Mouse (Mus musculus) adrenal gland, adult 18-20 months (tissue): ENCODE results near the gene Mthfr. TPM values are rescaled to one million over a fixed set of nuclear protein-coding genes. Genes with fewer than 3 reads are reported as not detected.
A peak's percentile ranks its signal among the peaks of the same experiment; 100 is the strongest.
"Not testable (repeated sequence)": the region's sequence is repeated elsewhere in the genome, so short reads cannot be mapped to it uniquely, and the experiment has no call there.

ENCODE experiments used
- DNase-seq, 2 experiments: peaks; one replicate each; pipeline ENCODE4 v3.0.0; 2021 to 2022; ENCODE audit warnings: low spot score in 2 of 2
- total RNA-seq, 2 experiments: library from RNA; stranded (reverse); gene quantifications; 1 replicate in 1 of 2; 2 replicates in 1 of 2; pipeline ENCODE4 v1.2.3; 2021

The Mthfr gene
- total RNA-seq, 2 experiments from 2014 or later, result 33.8 to 37.7 TPM

DNA sequence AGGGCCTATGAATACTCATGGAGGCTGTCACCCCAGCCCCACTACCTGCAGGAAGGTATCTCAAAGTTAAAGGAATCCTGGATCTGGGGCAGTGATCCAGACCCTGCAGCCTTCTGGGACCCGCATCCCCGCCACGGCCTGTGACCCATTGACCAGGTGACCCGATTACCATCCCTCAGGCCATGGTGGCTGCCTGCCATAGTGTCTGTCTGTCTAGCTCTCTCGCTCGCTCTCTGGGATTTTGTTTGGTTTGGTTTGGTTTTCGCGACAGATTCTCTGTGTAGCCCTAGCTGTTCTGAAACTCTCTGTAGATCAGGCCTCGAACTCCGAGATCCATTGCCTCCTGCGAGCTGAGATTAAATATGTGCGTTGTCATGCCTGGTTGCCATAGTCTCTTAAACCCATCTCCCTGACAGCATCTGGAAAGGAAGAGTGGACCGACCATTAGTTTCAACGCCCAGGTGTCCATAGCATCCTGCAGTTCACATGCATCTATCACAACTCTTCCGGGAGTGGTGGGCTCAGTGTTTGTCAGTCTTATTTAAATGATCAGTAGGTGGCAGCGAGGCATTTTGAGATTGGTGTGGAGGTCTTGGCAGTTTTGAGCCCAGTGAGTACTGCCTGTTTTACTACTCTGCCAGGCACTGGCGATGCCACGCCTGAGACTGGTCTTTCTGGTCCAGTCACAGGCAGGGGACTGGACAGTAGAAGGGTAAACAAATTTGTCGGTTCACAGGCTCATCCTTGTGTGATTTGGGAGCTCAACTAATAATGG is 564 bp downstream of the Mthfr start:
- DNase-seq, result no peak

DNA sequence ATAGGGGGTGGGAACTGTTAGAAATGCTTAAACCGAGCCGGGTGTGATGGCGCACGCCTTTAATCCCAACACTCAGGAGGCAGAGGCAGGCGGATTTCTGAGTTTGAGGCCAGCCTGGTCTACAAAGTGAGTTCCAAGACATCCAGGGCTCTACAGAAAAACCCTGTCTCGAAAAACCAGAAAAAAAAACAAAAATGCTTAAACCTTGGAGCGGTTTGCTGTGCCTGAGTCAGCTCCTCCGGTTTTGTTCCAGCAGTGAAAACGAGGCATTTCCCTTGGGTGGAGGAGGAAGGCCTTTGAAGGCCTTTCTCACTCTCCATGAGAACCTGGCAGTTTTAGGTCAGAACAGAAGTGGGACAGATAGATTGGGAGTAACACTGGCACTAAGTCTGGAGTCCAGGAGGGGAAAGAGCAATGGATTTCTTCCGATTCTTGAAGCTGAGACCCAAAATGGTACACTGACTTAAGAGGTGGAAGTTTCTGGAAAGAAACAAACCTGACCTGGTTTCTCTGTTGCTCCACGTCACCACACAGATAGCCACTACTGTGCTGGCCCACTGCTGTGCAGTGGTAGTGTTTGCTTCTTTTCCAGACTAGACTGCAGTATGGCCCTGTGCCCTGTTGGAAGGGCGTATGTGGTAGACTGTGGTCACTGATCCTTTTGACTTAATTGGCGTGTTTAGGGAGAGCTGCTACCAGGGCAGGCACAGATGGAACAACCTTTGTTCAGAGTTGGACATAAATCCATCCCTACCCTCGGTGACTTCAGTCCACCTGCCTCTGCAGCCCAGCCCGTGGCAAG is 1.4 kb downstream of the Mthfr start:
- no peak for DNase-seq

DNA sequence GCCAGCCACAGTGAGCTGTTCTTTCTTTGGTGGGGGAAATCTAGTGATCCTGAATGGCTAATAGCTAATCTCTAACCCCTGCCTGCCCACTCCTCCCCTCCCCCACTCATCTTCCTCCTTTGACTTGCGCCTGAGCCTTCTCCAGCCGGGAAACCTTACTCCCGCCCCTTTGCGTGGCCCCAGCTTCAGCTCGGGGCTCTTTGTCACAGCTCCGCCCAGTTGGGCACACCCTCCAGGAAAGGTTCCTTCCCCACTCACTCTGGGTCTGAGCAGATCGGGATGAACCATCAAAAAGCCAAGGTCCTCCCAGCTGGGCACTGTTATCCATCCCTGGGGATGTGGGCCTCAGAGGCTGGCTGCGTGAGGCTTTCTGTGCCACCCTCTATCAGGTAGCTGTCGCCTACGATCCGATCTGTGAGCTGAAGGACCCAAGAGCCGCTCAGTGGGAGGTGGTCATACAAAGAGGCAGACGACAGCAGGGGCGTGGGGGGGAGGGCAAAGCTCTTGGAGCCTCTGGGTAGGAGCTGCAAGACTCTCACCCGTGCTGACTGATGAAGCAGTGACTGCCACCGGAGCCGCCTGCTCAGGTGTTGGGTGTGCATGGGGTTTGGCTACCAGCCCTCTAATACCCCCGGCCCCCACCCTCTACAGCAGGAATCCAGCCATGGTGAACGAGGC is 2.2 kb downstream of the Mthfr start:
- DNase-seq, result peak; percentile 72 to 79

DNA sequence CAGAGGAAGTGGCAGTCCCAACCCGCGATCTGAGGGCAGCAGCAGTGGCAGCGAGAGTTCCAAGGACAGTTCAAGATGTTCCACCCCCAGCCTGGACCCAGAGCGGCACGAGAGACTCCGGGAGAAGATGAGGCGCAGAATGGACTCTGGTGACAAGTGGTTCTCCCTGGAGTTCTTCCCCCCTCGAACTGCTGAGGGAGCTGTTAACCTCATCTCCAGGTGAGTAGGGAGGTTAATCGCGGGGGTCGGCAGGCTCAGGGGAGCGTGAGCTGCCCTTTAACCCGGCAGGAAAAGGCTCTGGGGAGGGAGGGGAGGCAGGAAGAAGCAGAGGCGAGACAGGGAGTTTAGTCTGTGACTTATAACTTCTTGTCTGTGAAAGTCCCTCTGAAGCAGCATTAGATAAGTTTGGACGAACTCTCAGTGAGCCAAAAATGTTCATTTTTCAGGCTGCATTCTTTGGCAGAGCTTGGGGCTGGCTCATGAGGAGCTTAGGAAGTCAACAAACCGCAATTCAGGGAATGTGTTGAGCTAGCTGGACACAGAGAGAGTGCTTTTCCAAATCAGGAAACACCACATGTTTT is 2.8 kb downstream of the Mthfr start:
- peak; percentile 37 to 41 for DNase-seq

DNA sequence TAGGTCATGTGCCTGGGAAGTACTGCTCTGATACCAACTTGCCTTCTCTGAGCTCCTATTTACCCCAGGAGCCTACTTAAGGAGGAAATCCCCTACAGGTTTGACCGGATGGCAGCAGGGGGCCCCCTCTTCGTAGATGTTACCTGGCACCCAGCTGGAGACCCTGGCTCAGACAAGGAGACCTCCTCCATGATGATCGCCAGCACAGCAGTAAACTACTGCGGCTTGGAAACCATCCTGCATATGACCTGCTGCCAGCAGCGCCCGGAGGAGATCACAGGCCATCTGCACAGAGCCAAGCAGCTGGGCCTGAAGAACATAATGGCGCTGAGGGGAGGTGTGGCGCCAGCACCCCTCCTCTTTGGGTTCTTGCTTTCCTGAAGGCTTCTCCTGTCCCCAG is 4.5 kb downstream of the Mthfr start:
- DNase-seq, result not testable (repeated sequence)

DNA sequence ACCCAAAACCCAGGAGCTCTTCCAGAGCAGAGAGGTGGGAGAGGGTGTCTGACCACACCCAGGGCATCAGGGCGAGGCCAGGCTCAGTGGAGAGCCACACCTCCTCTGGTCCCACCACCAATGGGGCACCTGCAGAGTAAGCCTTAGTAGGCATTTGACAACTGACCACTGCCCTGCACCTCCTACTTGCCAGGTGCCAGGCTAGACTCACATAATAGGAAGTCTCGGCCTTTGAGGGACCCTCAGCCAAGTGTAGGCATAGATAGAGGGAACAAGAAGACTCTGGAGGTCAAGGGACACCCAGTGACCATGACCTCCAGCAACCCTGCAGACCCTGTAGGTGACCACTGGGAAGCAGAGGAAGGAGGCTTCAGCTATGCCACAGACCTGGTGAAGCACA is 5.2 kb downstream of the Mthfr start:
- no peak for DNase-seq

DNA sequence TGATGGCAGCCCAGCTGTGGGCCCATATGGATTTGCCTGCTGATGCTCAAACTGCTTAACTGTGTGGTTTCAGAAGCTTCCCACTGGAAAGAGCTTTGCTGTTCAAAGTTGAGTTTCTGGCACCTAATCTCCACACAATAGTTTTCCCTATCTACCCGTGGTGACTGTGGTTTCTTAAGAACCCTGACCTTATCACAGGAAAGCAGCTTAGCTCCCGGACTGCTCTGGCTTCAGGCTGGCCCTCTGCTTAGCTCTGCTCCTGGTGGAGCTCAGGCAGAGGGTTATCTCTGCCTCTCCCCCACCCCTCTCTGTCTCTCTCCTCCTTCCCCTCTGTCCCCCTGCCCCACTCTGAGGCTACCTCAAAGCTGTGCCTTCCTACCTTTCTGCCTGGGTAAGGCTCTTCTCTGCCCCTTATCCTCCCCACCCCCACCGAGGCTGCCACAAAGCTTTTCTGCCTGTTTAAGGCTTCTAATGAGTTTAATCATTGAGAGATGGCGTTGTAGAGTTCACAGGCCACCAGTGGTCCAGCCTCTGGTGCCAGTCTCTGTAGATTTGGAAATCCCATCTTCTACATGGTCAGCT is 7.7 kb downstream of the Mthfr start:
- DNase-seq, result no peak

DNA sequence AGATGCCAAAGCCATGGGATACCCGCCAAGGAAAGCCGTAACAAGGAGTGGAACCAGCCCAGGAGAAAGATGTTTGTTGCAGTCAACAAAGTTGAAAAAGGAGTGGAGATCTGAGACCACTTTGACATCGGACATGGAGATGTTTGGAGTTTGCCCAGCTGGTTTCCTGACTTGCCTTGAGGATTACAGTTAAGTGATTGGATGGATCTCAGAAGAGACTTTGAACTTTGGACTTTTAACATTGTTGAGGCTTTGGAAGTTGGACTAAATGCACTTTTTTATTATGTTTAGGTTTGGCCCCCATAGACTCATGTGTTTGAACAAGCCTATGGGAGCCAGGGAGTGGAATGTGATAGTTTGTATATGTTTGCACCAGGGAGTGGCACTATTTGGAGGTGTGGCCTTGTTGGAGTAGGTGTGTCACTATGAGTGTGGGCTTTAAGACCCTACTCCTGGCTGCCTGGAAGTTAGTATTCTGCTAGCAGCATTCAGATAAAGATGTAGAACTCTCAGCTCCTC is 11.6 kb downstream of the Mthfr start:
- not testable (repeated sequence) for DNase-seq

DNA sequence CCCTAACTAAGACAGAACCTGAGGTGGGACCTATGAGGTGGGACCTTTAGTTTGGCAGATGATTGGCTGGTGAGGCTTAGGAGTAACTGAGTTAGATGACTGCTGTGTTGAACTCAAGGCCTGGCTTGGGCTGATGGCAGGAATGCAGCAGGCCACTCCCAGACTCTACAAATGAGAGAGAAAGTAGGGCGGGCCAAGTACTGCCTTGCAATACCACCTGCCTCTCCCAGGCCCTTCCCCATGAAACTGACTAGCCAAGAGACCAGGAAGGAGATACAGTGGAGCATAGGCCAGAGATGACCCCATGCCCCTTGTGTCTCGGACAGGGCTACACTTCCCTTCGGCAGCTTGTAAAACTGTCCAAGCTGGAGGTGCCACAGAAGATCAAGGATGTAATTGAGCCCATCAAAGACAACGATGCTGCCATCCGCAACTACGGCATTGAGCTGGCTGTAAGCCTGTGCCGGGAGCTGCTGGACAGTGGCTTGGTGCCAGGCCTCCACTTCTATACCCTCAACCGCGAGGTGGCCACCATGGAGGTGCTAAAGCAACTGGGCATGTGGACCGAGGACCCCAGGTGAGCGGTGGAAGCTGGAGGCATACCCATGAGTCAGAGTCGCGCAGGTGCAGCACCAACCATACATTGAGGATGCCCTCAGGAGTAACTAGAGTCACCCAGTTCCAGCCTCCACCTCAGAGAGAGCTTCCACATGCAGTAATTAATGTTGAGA is 12.3 kb downstream of the Mthfr start:
- DNase-seq, result no peak

DNA sequence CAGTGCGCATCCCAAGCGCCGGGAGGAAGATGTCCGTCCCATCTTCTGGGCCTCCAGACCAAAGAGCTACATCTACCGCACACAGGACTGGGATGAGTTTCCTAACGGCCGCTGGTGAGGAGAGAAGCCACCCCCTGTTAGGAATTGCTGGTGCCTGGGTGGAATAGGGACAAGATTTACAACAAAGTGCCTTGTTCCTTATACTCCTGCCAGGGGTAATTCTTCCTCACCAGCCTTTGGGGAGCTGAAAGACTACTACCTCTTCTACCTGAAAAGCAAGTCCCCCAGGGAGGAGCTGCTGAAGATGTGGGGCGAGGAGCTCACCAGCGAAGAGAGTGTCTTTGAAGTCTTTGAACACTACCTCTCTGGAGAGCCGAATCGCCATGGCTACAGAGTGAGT is 13.0 kb downstream of the Mthfr start:
- DNase-seq, result no peak

DNA sequence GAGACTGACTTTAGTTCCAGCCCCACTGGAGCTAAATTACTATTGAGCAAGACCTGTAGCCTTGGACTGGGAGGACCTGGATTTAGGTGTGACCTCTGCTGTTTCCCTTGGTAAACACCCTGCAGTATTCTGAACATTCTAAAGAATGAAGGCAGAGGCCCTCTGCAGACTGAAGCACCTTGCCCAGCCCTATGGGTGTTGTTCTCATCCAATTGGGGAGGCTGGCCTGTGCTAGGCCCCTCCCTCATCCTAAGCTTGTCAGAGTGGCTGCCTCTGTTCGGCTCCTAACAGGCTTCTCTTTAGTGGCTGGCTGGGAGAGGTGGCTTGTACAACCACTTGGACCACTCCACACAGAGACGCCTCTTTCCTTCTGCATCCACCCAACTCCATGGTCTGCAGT is 14.1 kb downstream of the Mthfr start:
- no peak for DNase-seq

DNA sequence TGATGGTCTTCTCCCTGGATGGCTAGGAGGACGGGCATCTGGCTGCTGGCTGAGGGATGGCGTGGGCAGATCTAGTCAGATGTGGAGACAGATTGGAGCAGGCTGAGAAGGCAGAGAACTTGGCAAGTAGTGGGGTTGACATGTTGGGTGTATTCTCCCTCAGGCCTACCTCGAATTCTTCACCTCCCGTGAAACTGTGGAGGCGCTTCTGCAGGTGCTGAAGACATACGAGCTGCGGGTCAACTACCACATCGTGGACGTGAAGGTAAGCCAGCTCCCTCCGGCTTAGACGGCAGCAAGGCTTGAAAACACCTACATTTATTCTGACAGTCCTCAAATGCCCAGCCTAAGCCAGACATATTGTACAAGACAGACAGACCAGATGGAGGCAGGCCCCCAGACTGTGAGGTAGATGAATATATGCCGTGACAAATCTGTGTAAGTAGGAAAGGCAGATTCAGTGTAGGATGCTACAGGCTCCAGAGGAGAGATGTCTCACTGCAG is 14.6 kb downstream of the Mthfr start:
- no peak for DNase-seq

DNA sequence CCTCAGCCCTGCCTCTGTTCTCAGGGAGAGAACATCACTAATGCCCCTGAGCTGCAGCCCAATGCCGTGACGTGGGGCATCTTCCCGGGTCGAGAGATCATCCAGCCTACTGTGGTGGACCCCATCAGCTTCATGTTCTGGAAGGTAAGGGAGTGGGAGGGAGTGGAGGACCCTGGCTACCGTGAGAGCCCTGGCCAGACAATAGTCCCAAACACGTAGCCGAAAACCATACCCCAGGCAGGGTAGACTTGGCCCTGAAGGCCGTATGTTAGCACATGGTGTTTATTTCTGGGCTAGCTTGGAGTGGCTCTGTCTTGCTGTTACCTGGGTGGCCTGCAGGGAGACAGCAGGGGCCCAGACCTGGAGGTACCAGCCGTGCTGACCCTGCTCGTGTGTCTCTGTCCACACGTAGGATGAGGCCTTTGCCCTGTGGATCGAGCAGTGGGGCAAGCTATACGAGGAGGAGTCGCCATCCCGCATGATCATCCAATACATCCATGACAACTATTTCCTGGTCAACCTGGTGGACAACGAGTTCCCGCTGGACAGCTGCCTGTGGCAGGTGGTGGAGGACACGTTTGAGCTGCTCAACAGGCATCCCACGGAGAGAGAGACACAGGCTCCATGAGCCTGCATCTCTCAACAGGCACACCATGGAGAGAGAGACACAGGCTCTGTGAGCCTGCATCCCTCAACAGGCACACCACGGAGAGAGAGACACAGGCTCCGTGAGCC is 16.3 kb downstream of the Mthfr start:
- DNase-seq, result no peak

DNA sequence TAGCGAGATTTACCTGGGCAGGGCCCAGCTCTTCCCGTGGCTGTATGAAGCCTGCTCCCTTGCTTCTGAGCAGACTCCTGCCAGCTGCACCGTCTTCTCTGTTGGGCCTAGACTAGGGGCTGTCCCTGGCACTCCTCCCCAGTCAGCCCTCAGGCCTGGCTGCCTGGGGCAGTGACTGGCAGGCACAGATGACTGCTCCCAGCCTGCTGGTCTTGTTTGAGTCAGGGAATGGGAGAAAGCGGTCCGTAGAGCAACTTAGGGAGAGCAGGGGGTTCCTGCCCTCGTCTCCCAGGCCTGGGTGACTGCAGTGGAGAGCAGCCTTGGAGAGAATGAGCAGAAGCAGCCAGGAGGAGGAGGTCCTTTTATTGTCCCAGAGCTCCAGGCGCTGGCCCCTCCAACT is 17.4 kb downstream of the Mthfr start:
- no peak for DNase-seq

DNA sequence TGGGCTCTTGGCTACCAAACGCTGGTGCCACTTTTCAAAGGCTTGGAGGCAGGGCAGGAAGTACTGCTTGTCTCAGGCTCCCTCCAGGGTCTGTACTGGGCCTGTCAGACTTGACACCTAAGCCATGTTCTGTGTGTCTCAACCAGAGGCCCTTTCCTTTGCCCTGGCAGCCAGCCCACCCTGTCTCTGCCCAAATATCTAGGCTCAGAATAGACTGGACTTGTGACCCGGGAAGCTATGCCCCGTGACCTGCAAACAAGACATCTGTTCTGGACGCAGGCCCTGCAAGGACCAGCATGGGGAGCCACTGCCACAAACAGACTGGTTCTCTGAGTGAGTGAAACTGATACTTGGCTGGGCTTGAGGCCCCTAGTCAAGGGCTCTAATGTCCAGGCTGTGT is 17.9 kb downstream of the Mthfr start:
- DNase-seq, result no peak

DNA sequence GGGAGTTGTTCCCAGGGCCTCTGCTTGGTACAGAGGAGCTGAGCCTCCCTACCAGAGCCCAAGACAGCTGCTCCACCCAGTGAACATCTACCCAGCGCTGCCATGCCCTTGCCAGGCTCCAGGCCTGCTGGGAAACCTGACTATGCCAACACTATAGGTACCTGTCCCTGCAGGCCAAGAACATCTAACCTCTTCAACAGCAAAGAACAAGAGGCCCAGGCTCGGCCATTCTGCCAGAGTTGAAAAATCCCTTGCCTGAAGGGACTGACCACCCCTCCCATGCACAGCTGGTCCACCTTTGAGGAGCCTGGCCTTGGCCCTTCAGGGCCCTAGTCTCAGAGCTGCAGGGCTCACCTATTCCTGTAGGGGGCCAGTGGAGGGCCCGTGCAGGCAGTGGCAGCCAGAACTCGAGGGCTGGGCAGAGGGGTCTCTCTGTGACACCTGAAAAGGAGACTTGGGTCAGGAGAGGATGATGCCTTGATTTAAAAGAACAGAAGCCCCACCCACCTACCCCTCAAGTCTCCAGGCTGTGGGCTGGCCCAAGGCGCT is 18.9 kb downstream of the Mthfr start:
- no peak for DNase-seq

DNA sequence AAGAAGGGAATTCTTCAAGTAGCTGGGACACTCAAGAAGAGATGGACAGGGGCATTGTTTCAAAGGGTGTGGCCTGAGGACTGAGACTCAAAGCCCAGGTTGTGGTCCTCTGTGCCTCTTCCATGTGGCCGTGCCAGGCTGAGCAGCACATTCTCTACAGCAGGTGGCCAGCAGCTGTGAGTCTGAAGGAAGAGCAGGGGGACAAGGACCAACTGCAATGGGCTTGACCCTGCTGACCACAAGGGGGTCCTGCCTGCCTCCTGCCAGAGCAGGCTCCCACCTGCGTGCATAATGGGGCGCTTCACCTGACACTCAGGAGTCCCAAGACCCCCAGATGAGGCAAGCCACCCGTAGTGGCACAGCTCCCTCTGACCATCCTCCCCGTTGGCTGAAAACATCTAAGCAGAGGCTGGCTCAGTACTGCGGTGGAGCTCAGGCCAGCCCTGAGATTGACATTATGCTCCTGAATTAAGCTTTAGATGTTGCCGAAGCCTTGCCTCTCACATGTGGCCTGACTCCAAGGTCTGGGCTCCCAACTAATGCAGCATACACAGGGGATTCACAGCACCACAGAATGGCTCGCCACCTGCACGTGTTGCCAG is 19.4 kb downstream of the Mthfr start:
- DNase-seq, result no peak

DNA sequence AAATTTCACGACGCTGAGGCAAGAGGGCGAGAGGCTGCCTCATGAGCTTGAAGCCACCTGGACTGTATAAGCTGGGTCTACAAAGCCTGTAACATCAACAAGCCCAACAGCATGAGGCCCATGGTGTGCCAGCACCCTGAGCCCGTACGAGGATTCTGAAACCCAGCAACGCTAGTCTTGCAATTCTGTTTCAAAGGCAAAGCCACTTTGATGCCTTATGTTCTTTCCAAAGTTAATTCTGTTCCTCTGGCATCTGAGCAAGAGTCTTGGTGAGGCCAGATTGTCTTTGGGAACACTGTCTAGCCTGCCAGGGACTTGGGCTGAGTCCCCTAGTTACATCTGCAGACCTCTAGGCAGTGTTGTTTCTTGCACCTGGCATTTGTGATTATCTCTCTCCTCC is 20.1 kb downstream of the Mthfr start:
- DNase-seq, result no peak
